Mouse (Mus musculus) small intestine, adult 2 months (tissue): Measurements from ENCODE around the gene Rnf126.

ENCODE experiments used
- CTCF ChIP-seq: fragments of 200-500 bp; IDR thresholded peaks from 2 replicates; pipeline ENCODE4 v1.5.1; 2012; ENCODE audit warnings: low read depth, mild to moderate bottlenecking, control low read depth, inconsistent platforms, low read length, moderate library complexity, mixed read lengths; ENCODE audit not compliant: insufficient replicate concordance, insufficient read length; ENCODE audit errors: extremely low read depth
- POLR2A ChIP-seq: fragments of 200-500 bp; IDR thresholded peaks from 2 replicates; pipeline ENCODE4 v1.6.1; 2012; ENCODE audit warnings: low read depth, mild to moderate bottlenecking, control low read depth, inconsistent platforms, low read length, moderate library complexity

DNA sequence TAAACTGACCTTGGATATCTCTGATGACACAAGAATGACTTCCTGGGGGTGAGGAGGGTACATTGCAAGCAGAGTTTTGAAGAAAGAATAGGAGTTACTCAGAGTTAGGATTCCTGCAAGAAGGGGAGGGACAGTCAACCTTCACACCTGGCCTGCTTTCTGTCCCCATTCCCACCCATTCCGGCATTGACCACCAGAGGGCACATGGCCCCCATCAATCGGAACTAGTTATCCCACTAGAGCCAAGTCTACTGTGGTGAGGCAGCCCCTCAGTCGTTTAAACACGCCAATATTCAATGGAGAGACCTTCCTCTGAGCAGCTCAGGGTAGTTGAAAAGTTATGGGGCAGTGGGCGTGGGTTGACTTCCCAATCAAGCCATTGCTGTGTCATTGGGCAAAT is 1.6 kb upstream of the Rnf126 start:
- TF ChIP-seq POLR2A (no peak), CTCF (peak; percentile 84; the same call in 1 of the 2 replicates)
